Mouse (Mus musculus) urinary bladder, postnatal 0 days (tissue): Measurements from ENCODE around the gene Lbx2. TPM values are rescaled to one million over a fixed set of nuclear protein-coding genes. Genes with fewer than 3 reads are reported as not detected.

Source experiments
- microRNA counts: library from miRNA; unstranded; fragments of <30 nt; microRNA quantifications from one replicate; lab custom pipeline; 2016
- microRNA-seq: library from miRNA; unstranded; fragments of <30 nt; microRNA quantifications from one replicate; pipeline ENCODE4, GENCODE M21; 2016
- polyA plus RNA-seq: library from polyadenylated mRNA; unstranded; fragments of >200 nt; fragmentation: Nextera tagmentation; extraction: Ambion mirVana; gene quantifications from 2 replicates; pipeline ENCODE4 v1.2.1, GENCODE M21; 2015

Lbx2 gene
- polyA plus RNA-seq = 0.21 TPM in 1 of 2 replicates, not detected in the other

DNA sequence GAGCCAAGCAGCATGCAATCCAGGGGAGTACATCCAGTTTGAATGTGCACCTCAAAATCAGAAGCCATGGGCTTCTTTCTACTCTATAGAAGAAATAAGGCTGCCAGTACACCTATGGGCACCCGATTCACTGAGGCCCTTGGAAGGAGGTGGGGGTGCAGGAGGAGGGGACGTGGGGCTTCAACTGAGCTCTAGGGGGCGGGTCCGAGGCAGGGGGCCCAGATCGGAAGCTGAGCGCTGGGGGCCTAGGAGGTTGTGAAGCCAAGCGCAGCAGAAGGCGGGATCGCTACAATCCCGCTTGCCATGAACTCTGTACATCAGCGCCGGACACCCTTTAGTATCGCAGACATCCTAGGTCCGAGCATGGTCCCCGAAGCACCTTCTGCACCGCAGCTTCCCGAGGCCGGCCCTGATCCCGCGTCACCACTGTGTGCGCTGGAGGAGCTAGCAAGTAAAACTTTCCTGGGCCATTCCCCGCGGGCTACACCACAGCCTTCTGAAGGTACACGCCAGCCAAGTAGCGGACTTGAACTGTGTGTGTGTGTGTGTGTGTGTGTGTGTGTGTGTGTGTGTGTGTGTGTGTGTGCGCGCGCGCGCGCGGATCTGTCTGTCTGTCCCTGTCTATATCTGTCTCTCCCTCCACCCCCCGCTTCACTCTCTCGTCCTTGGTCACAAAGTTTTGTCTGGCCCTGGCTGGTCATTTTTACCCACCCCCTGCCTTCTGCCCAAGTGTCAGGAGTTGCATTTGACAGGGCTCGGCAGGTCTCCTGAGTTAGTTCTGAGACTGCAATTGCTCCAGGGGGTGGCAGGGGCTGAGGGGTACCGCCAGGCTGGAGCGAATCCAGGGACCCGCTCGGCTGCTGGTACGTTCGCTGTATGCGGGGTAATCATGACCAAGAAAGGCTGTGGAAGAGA lies at the start of gene Lbx2:
TSS of gene Lbx2 (plus strand) at position 247 of the 915 bp plus-strand sequence.

GRCm38 (mm10) chr6:83054074-83054851 lies 31.9 kb upstream of the Lbx2 start, which contains the start of gene Aup1:
Gene Aup1, plus strand, starts transcription at chr6:83054521.

DNA sequence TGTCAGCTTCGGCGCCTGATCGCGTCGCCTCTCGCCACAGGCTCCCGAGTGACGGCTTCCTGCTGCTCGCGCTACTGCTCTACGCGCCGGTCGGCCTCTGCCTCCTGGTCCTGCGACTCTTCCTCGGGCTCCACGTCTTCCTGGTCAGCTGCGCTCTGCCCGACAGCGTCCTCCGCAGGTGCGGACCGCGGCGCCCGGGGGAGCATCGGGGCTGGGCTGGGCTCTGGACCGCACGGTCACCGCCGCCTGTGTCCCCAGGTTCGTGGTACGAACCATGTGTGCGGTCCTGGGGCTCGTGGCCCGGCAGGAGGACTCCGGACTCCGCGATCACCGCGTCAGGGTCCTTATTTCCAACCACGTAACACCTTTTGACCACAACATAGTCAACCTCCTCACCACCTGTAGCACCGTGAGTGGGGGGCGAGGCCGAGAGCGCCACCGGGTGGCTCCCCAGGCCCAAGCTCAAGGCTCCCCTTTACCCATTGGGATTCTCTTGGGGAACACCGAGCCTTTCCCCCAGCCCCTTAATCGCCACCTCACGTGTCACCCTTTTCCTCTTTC lies 31.2 kb upstream of the Lbx2 start, which contains the start of gene Htra2:
TSS of gene Htra2 (minus strand) at position 403 of the 561 bp plus-strand sequence.

DNA sequence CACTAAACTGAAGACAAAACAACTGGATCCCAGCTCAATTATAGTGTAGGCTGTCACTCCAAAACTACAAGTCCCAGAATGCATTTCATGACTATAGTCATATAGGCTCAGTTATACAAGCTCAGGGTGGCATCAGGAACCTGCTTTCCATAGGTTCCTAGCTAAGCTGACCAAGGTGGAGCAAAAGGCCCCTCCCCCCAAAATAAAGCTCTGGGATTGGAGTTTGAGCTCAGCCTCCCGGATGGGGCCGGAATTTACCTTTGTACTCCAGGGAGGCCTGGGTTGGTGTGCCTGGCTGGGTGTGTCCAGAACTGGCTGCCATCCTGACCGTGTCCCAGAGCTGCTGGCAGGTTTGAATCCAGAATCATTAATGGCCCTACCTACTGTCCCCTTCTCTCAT lies 28.4 kb upstream of the Lbx2 start, which contains the start of gene Dqx1:
TSS of gene Dqx1 (plus strand) at position 55 of the 400 bp plus-strand sequence.

GRCm38 (mm10) chr6:83070247-83070310 lies 16.1 kb upstream of the Lbx2 start, which contains the start of gene Tlx2:
Gene Tlx2, minus strand, starts transcription at chr6:83070293.

GRCm38 (mm10) chr6:83077630-83078323 lies 8.4 kb upstream of the Lbx2 start, which contains the start of gene Pcgf1:
Gene Pcgf1, plus strand, starts transcription at chr6:83077869.

DNA sequence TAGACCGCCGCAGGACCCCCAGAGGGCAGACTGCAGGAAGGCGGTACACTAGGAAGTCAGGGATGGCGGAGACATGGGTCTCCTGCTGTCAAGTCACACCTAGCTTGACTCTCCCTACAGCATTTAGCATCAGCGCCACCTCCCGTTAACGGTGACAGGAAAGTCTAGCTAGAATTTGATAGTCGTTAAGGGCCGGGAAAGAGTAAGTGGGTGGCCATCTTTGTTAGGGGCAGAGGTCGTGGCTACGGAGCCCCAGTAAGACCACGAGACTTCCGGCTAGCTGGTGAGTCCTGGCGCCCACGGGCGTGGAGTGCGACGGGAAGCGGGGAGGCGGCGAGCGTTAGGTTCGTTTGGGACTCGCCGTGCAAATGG lies 15.1 kb downstream of the Lbx2 start, which contains the start of the genes Ccdc142 and Gm42688:
TSS of gene Ccdc142 (plus strand) at position 286 of the 372 bp plus-strand sequence.
TSS of gene Gm42688 (plus strand) at position 302 of the 372 bp plus-strand sequence.

DNA sequence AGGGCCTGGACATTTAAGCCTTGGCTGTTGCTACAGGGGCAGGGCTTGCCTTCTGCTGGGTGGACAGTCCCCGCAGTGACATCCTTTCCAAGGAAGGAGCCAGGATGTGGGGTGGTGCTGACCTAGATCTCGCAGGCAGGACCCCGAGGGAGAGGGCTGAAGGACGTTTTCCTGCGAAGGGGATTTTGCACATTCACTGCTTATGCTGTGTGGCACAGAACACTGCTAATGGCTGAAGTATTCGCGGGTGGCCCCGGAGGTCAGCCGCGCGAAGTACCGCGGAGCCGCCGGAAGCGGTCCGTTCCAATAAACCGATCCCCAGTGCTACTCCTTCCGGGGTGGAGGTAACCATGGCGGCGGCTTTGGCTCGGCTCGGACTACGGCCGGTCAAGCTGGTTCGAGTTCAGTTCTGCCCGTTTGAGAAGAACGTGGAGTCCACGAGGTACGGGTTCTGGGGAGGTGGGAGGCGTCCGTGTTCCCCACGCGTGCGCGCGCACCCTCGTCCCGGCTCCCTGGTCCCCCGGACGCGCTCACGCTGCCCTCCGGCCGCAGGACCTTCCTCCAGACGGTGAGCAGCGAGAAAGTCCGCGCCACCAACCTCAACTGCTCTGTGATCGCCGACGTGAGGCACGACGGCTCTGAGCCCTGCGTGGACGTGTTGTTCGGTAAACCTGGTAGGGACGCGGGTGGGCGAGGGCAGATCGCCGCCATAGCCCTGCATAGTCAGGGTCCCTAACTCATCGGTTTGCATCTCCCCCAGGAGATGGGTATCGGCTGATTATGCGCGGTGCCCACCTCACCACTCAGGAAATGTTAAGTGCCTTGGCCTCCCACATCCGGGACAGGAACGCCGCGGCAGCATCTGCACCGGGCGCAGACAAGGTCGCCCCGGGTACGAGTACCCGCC lies 22.8 kb downstream of the Lbx2 start, which contains the start of gene Mrpl53:
TSS of gene Mrpl53 (plus strand) at position 279 of the 907 bp plus-strand sequence.

GRCm38 (mm10) chr6:83115011-83115671 lies 29.0 kb downstream of the Lbx2 start, which contains the start of gene Mogs:
Gene Mogs, plus strand, starts transcription at chr6:83115496.

DNA sequence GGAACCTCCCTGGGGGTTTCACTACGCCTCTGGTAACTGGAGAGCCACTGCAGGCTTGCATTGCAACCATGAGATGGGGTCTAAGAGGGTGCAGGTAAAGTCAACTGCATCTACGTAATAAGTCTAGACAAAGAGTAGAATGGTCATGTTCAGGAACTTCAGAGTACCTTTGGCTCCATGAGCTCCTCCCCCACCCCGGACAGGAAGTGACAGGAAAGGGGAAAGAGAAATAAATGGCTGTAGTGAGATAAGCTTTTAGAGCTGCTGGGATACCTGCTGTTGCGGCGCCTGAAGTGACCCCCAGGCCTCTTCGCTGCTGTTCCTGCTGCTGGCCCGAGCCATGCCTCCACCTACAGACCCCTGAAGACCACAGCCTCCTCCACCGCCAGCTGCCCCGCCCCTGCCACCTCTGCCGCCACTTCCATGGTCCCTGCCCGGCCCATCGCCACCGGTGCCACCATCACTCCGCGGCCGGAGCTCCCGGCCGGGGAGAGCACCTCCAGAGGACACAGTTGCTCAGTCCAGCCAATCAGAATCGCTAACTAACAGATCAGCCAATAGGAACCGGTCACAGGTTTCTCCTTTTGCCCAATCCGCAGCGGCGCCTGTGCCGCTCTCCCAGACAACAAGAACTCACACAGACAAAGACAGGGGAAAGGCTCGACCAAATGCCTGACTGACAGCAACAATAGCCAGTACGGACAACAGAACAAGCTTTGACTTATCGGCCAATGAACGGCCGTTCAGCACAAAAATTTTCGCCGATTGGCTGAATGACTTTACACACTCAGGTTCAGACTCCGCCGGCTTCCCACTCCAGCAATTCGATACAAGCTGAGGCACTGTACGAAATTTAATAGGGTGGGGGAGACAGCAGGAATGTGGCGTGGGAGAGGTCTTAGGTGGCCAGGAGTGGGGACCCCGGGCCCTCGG lies 35.0 kb downstream of the Lbx2 start, which contains the start of gene Wbp1:
TSS of gene Wbp1 (minus strand) at position 630 of the 933 bp plus-strand sequence.

DNA sequence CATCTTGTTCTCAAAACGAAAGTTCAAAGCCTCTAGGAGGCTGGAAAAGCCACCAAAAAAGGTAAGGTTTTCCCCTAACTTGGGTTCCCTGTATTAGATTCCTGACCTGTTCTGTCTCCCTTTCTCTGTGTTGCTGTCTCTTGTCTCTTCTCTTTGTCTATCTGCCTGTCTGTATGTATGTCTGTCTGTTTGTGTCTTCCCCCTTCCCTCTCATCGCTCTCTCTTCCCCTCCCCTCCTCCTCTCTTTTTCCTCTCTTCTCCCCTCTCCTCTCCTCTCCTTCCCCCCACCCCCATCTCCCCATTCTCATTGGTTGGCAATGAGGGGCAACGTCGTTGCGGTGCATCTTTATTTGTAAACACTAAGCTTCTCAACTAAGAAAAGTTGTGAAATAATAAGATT lies 39.2 kb downstream of the Lbx2 start, which contains the start of gene Ino80b:
TSS of gene Ino80b (minus strand) at position 101 of the 400 bp plus-strand sequence.

DNA sequence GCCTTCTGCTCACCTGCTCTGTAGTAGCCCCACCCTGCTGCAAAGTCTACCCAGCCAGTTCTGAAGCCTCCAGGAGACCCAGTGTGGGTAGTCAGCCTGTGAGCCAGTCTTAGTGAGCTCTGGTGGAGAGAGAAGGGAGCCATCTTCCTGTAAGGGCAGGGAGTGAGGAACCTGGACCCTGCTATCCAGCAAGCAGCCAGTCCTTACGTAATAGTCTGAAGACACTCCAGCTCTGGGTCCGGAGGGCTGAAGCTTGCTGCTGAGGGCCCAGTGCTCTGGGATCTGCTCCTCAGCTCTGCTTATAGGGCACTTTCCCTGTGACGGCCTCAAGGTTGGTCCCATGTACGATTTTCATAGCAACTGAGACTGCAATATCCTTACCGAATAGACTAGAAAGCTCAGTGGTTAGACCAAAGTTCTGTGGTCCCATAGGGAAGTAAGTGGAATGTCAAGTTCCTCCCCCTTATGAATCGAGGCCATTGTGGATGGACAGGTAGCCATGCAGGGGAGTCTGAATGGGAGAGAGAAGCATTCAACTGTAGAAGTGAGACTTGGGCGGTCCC lies 48.9 kb downstream of the Lbx2 start, which contains the start of gene Rtkn:
TSS of gene Rtkn (plus strand) at position 513 of the 563 bp plus-strand sequence.

MicroRNA genes within 50 kb of the gene (microRNA counts, 519-probe panel; counts per million panel counts)
- microRNA mmu-miR-3470a+mmu-miR-3470b (lab: Ali Mortazavi, UCI) = not detected

Small RNA genes within 50 kb of the gene (microRNA-seq; reads per million reads assigned to microRNA genes)
- not detected for gene Mir3470a
- not detected for gene Mir7040

Other genes starting within 250 kb of the Lbx2 start
- gene Sema4f, start 146.6 kb upstream of the Lbx2 start, polyA plus RNA-seq = 0.08 and 0.22 TPM in 2 replicates
- gene M1ap, start 139.5 kb upstream of the Lbx2 start, polyA plus RNA-seq = 0.23 and 0.34 TPM in 2 replicates
- 20.9 TPM in 2 replicates for gene Dok1, start 52.9 kb upstream of the Lbx2 start, polyA plus RNA-seq
- 9.6 and 9.8 TPM in 2 replicates for gene Loxl3, start 52.2 kb upstream of the Lbx2 start, polyA plus RNA-seq
- gene Aup1, start 31.8 kb upstream of the Lbx2 start, polyA plus RNA-seq = 130 and 134 TPM in 2 replicates
- 66.1 and 69.7 TPM in 2 replicates for gene Htra2, start 31.1 kb upstream of the Lbx2 start, polyA plus RNA-seq
- 3.3 and 4.1 TPM in 2 replicates for gene Dqx1, start 28.5 kb upstream of the Lbx2 start, polyA plus RNA-seq
- gene Tlx2, start 16.1 kb upstream of the Lbx2 start, polyA plus RNA-seq = 0.46 and 0.62 TPM in 2 replicates
- 9.2 and 12.1 TPM in 2 replicates for gene Pcgf1, start 8.5 kb upstream of the Lbx2 start, polyA plus RNA-seq
- gene Ccdc142, start 15.2 kb downstream of the Lbx2 start, polyA plus RNA-seq = 0.71 and 0.80 TPM in 2 replicates
- gene Gm42688, start 15.2 kb downstream of the Lbx2 start, polyA plus RNA-seq = 0.82 and 1.1 TPM in 2 replicates
- 127 TPM in 2 replicates for gene Mrpl53, start 22.7 kb downstream of the Lbx2 start, polyA plus RNA-seq
- 18.7 and 21.6 TPM in 2 replicates for gene Mogs, start 29.1 kb downstream of the Lbx2 start, polyA plus RNA-seq
- gene Wbp1, start 35.2 kb downstream of the Lbx2 start, polyA plus RNA-seq = 48.6 and 53.4 TPM in 2 replicates
- 7.6 and 8.2 TPM in 2 replicates for gene Ino80b, start 39.1 kb downstream of the Lbx2 start, polyA plus RNA-seq
- gene Rtkn, start 49.1 kb downstream of the Lbx2 start, polyA plus RNA-seq = 7.2 and 9.3 TPM in 2 replicates
- gene Wdr54, start 70.0 kb downstream of the Lbx2 start, polyA plus RNA-seq = 1.6 and 1.8 TPM in 2 replicates
- gene 1700003E16Rik, start 70.0 kb downstream of the Lbx2 start, polyA plus RNA-seq = 0.51 and 0.66 TPM in 2 replicates
- gene Dctn1, start 79.6 kb downstream of the Lbx2 start, polyA plus RNA-seq = 62.5 and 72.3 TPM in 2 replicates
- 0.17 TPM in 1 of 2 replicates, not detected in the other for gene Slc4a5, start 133.5 kb downstream of the Lbx2 start, polyA plus RNA-seq
- gene Mthfd2, start 239.5 kb downstream of the Lbx2 start, polyA plus RNA-seq = 26.2 and 28.9 TPM in 2 replicates
- 36.6 and 42.2 TPM in 2 replicates for gene Mob1a, start 239.6 kb downstream of the Lbx2 start, polyA plus RNA-seq